Mouse (Mus musculus) forebrain, embryonic 11.5 days (tissue): ENCODE results near the gene Crygc. TPM values are rescaled to one million over a fixed set of nuclear protein-coding genes. Genes with fewer than 3 reads are reported as not detected.

Experiments used
- ATAC-seq: fragments of 200-750 bp; cut with Nextera tagmentation; replicated peaks from 2 replicates; pipeline ENCODE4 v1.8.0; 2017; ENCODE audit warnings: moderate TSS enrichment; ENCODE audit not compliant: low FRiP score
- DNase-seq: peaks from one replicate; pipeline ENCODE4 v3.0.0-alpha.2; 2017; ENCODE audit warnings: low spot score
- H3K27ac ChIP-seq: fragments of 300-500 bp; sonication (generic); 2 replicates; pipeline ENCODE4 v1.5.1; 2014; ENCODE audit warnings: low read depth, low read length
- H3K27me3 ChIP-seq: fragments of 300-500 bp; sonication (generic); 2 replicates; pipeline ENCODE4 v1.6.1; 2014; ENCODE audit warnings: mild to moderate bottlenecking, low read length, mixed read lengths; ENCODE audit not compliant: control insufficient read depth, insufficient read depth
- H3K36me3 ChIP-seq: fragments of 300-500 bp; sonication (generic); 2 replicates; pipeline ENCODE4 v1.6.1; 2014; ENCODE audit warnings: mild to moderate bottlenecking, low read length, moderate library complexity, mixed read lengths; ENCODE audit not compliant: control insufficient read depth, insufficient read depth
- H3K4me1 ChIP-seq: fragments of 300-500 bp; sonication (generic); replicated peaks from 2 replicates; pipeline ENCODE4 v1.6.1; 2014; ENCODE audit warnings: low read length, mixed read lengths; ENCODE audit not compliant: control insufficient read depth, insufficient read depth
- H3K4me2 ChIP-seq: fragments of 300-500 bp; sonication (generic); 2 replicates; pipeline ENCODE4 v1.6.1; 2014; ENCODE audit warnings: low read depth, mild to moderate bottlenecking, low read length, moderate library complexity, mixed read lengths; ENCODE audit not compliant: severe bottlenecking
- H3K4me3 ChIP-seq: fragments of 300-500 bp; sonication (generic); 2 replicates; pipeline ENCODE4 v1.5.1; 2014; ENCODE audit warnings: low read depth, low read length
- H3K9ac ChIP-seq: fragments of 300-500 bp; sonication (generic); 2 replicates; pipeline ENCODE4 v1.6.1; 2014; ENCODE audit warnings: low read length
- H3K9me3 ChIP-seq: fragments of 300-500 bp; sonication (generic); 2 replicates; pipeline ENCODE4 v1.6.1; 2016; ENCODE audit warnings: low read length, mixed read lengths; ENCODE audit not compliant: control insufficient read depth
- WGBS: fragments of 180-500 bp; shearing (Covaris S2); extraction: QIAGEN DNeasy Blood & Tissue Kit; methylation state at CpG from one replicate; pipeline ENCODE4 v1.1.7; 2014; 5-methylcytosine and 5-hydroxymethylcytosine counted together
- polyA plus RNA-seq: library from polyadenylated mRNA; unstranded; fragments of >200 nt; fragmentation: Nextera tagmentation; extraction: Ambion mirVana; gene quantifications from 2 replicates; pipeline ENCODE4 v1.2.1, GENCODE M21; 2014

Crygc gene
- 0.61 TPM in 1 of 2 replicates, not detected in the other for polyA plus RNA-seq

GRCm38 (mm10) chr1:65073589-65073988, at the start of gene Crygc:
TSS of gene Crygc (minus strand) at chr1:65073689.
- H3K4me1 ChIP-seq: no peaks in the 10 kb centered on the region
- H3K4me2 ChIP-seq: no peak within 1 kb of the TSS
- 61% methylated on average over 6 of the region's 6 CpGs for WGBS
- no peaks in the 10 kb centered on the region for H3K36me3 ChIP-seq
- no peak within 1 kb of the TSS for H3K9ac ChIP-seq
- no peak within 1 kb of the TSS for H3K4me3 ChIP-seq
- DNase-seq: no peak
- no peaks in the 10 kb centered on the region for H3K9me3 ChIP-seq
- no peaks in the 10 kb centered on the region for H3K27me3 ChIP-seq
- ATAC-seq: no peak
- no peak within 1 kb of the TSS for H3K27ac ChIP-seq

- 28% methylated on average over 9 of the region's 9 CpGs for WGBS
- H3K4me3 ChIP-seq: no peak within 1 kb of the TSS
- no peak within 1 kb of the TSS for H3K9ac ChIP-seq
Measured at GRCm38 (mm10) chr1:65122574-65123372, 49.3 kb upstream of the Crygc start, which contains the start of gene D630023F18Rik. TSS of gene D630023F18Rik (minus strand) at chr1:65123214.

GRCm38 (mm10) chr1:65119438-65119837, 45.9 kb upstream of the Crygc start, which contains the start of gene Gm28845:
TSS of gene Gm28845 (minus strand) at chr1:65119558.
- no peak within 1 kb of the TSS for H3K4me2 ChIP-seq
- DNase-seq (no peak), ATAC-seq (no peak)
- no peak within 1 kb of the TSS for H3K27ac ChIP-seq
- H3K4me1 ChIP-seq: no peaks in the 10 kb centered on the region
- H3K27me3 ChIP-seq: no peaks in the 10 kb centered on the region
- H3K9ac ChIP-seq: no peak within 1 kb of the TSS
- no peaks in the 10 kb centered on the region for H3K36me3 ChIP-seq
- no peak within 1 kb of the TSS for H3K4me3 ChIP-seq
- 91% methylated on average over 1 of the region's 1 CpGs for WGBS
- H3K9me3 ChIP-seq: no peaks in the 10 kb centered on the region

More at GRCm38 (mm10) chr1:65122574-65123372, 49.3 kb upstream of the Crygc start, which contains the start of gene D630023F18Rik:
- ATAC-seq (no peak), DNase-seq (no peak)
- H3K9me3 ChIP-seq: no peaks in the 10 kb centered on the region
- H3K4me2 ChIP-seq: no peak within 1 kb of the TSS
- H3K27me3 ChIP-seq: no peaks in the 10 kb centered on the region
- no peaks in the 10 kb centered on the region for H3K36me3 ChIP-seq
- no peaks in the 10 kb centered on the region for H3K4me1 ChIP-seq
- H3K27ac ChIP-seq: no peak within 1 kb of the TSS

GRCm38 (mm10) chr1:65118150-65118913, 44.8 kb upstream of the Crygc start:
- WGBS: 77% methylated on average over 8 of the region's 8 CpGs
- Histone ChIP-seq H3K4me1 (no peaks in the 10 kb centered on the region), H3K36me3 (no peaks in the 10 kb centered on the region), H3K4me3 (no peak overlapping the region), H3K27me3 (no peaks in the 10 kb centered on the region), H3K9ac (no peak overlapping the region), H3K9me3 (no peaks in the 10 kb centered on the region), H3K4me2 (no peak overlapping the region), H3K27ac (no peak overlapping the region)
- ATAC-seq (no peak), DNase-seq (no peak)

- Histone ChIP-seq H3K4me3 (no peak overlapping the region), H3K27me3 (no peaks in the 10 kb centered on the region), H3K9me3 (no peaks in the 10 kb centered on the region), H3K9ac (no peak overlapping the region), H3K36me3 (no peaks in the 10 kb centered on the region), H3K4me1 (no peaks in the 10 kb centered on the region), H3K4me2 (no peak overlapping the region), H3K27ac (no peak overlapping the region)
- DNase-seq: no peak
- WGBS: 85% methylated on average over 5 of the region's 5 CpGs
- ATAC-seq: no peak
Measured at GRCm38 (mm10) chr1:65113536-65114172, 40.2 kb upstream of the Crygc start.

GRCm38 (mm10) chr1:65112807-65113196, 39.3 kb upstream of the Crygc start:
- Histone ChIP-seq H3K27me3 (no peaks in the 10 kb centered on the region), H3K4me2 (no peak overlapping the region), H3K27ac (no peak overlapping the region), H3K4me1 (no peaks in the 10 kb centered on the region), H3K9me3 (no peaks in the 10 kb centered on the region), H3K4me3 (no peak overlapping the region), H3K36me3 (no peaks in the 10 kb centered on the region), H3K9ac (no peak overlapping the region)
- 71% methylated on average over 14 of the region's 14 CpGs for WGBS
- DNase-seq (no peak), ATAC-seq (no peak)

- H3K27ac ChIP-seq: no peak overlapping the region
- no peaks in the 10 kb centered on the region for H3K27me3 ChIP-seq
- 18% methylated on average over 8 of the region's 8 CpGs for WGBS
- DNase-seq (peak; percentile 88), ATAC-seq (peak; percentile 65; the same call in 1 of the 2 replicates)
- H3K4me1 ChIP-seq: no peaks in the 10 kb centered on the region
- no peak overlapping the region for H3K4me3 ChIP-seq
- H3K9ac ChIP-seq: no peak overlapping the region
- H3K4me2 ChIP-seq: no peak overlapping the region
- no peaks in the 10 kb centered on the region for H3K36me3 ChIP-seq
- no peaks in the 10 kb centered on the region for H3K9me3 ChIP-seq
Measured at GRCm38 (mm10) chr1:65112031-65112806, 38.7 kb upstream of the Crygc start.
